10 mouse cellular contexts compared by ENCODE assay signal in the genomic region with DNA sequence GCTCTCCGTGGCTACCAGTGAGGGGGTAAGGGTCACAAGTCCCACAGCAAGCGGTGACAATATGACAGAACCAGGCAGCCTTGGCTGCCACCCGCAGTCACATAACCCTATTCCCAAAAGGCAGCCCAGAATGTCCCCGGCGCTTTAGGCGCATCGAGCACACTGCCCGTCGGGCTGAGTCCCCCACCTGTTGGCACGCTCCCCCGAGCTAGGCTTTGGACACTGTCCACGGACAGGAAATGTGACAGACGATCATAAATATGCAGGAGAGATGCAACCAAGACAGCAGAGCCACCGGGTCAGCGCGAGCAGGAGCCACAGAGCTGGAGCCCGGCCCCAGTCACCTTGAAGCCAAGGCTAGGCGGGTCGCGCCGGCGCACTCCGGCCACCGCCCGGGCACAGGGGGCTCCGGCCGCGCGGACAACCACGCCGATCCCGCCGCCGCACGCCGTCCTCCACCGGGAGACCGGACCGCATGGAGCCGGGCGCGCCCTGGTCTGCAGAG. TPM values are rescaled to one million over a fixed set of nuclear protein-coding genes. Genes with fewer than 3 reads are reported as not detected.
DNase-seq lines count a peak whose midpoint lies in the region; ATAC-seq and TF ChIP-seq lines count a peak whose summit lies in the region.
"Had no signal": no experiment of that assay in that cellular context is flagged by ENCODE, and none has a peak within 500 bp of the region (broad histone marks: within the 10 kb centered on the region; RNA-seq: fewer than 3 reads in every experiment).

No protein-coding gene starts in this region.

- DNase-seq in adrenal gland, adult 2 months = peak; percentile 26
- no peak for DNase-seq in adrenal gland, postnatal 4 days (ENCODE audit: low spot score in 2 of 2)
- peak; percentile 5 for DNase-seq in Muller cell, postnatal 12 days (ENCODE audit: inconsistent ontology term)
- DNase-seq in hindbrain, embryonic 10.5 days (ENCODE audit: low spot score) = peak; percentile 35
- peak; percentile 49 for DNase-seq in midbrain, embryonic 10.5 days (ENCODE audit: low spot score)
- DNase-seq in left cerebral cortex, postnatal 36 days (ENCODE audit: low spot score in 2 of 2) = no peak
- DNase-seq in layer of hippocampus, adult 2 months (ENCODE audit: low spot score in 2 of 2) = no peak
- DNase-seq: cerebellum, postnatal 25 days had no signal

- H3K4me1 ChIP-seq in hindbrain, embryonic 10.5 days (replicated peaks) = peaks cover 5% of the 10 kb centered on the region; the same call in 1 of the 2 replicates
- H3K4me1 ChIP-seq in midbrain, embryonic 10.5 days = peaks cover 6% of the 10 kb centered on the region

- no peaks in the 10 kb centered on the region for H3K36me3 ChIP-seq in hindbrain, embryonic 10.5 days
- no peaks in the 10 kb centered on the region for H3K36me3 ChIP-seq in midbrain, embryonic 10.5 days

- H3K4me3 ChIP-seq in hindbrain, embryonic 10.5 days = peak overlapping the region; percentile 57
- H3K4me3 ChIP-seq in midbrain, embryonic 10.5 days = peak overlapping the region; percentile 58
- no peak overlapping the region for H3K4me3 ChIP-seq in layer of hippocampus, adult 2 months
- H3K4me3 ChIP-seq: megakaryocyte, embryonic 14.5 days had no signal

- H3K27ac ChIP-seq in hindbrain, embryonic 10.5 days = no peak overlapping the region
- peak overlapping the region; percentile 43; the same call in 1 of the 2 replicates for H3K27ac ChIP-seq in midbrain, embryonic 10.5 days (replicated peaks)
- no peak overlapping the region for H3K27ac ChIP-seq in layer of hippocampus, adult 2 months

- intact Hi-C loops in left cerebral cortex, postnatal 36 days (cut with DNase I) = no loop called here

- WGBS in hindbrain, embryonic 10.5 days = 2% methylated on average over 42 of the region's 42 CpGs
- 3% methylated on average over 42 of the region's 42 CpGs for WGBS in midbrain, embryonic 10.5 days

- H3K27me3 ChIP-seq in hindbrain, embryonic 10.5 days (ENCODE audit: insufficient read depth, poor library complexity, severe bottlenecking) = peaks cover 34% of the 10 kb centered on the region
- H3K27me3 ChIP-seq in midbrain, embryonic 10.5 days (ENCODE audit: low read depth, poor library complexity, severe bottlenecking) = peaks cover 32% of the 10 kb centered on the region

- H3K9me3 ChIP-seq in hindbrain, embryonic 10.5 days = no peaks in the 10 kb centered on the region
- no peaks in the 10 kb centered on the region for H3K9me3 ChIP-seq in midbrain, embryonic 10.5 days (replicated peaks)

- TF ChIP-seq CTCF in layer of hippocampus, adult 2 months (conservative IDR thresholded peaks at IDR 0.05) = no peak

- no peak for ATAC-seq in CD4-positive, CD25-positive, alpha-beta regulatory T cell, adult 4 months

RNA-seq across cellular contexts. Expression of gene Zfp345, which starts 40.9 kb away (rescaled TPM):
- total RNA-seq in adrenal gland, adult 2 months (2021) = 1 to 10 TPM in 1 of 2 experiments, under 1 TPM in 1; 0.89 to 1.7 TPM
- not detected in 2 replicates for polyA plus RNA-seq in adrenal gland, adult 2 months (2012; rRNA removed)
- total RNA-seq in adrenal gland, postnatal 4 days (2021) = 1 to 10 TPM; 1.4 to 1.9 TPM
- polyA plus RNA-seq in hindbrain, embryonic 10.5 days (2016; fragmentation: Nextera tagmentation; extraction: Ambion mirVana) = 0.07 TPM in 1 of 2 replicates, not detected in the other
- not detected in 2 replicates for polyA plus RNA-seq in midbrain, embryonic 10.5 days (2016; fragmentation: Nextera tagmentation; extraction: Ambion mirVana)
- total RNA-seq in left cerebral cortex, postnatal 36 days (2021) = under 1 TPM; 0.14 to 0.22 TPM
- total RNA-seq in layer of hippocampus, adult 2 months (2021) = under 1 TPM in 1 of 2 experiments, not detected in 1; 0.26 TPM
- under 1 TPM; 0.86 to 0.91 TPM for polyA plus RNA-seq in CD4-positive, CD25-positive, alpha-beta regulatory T cell, adult 4 months (2017; shearing (Covaris generic))

RNA-seq across cellular contexts. Expression of gene Cst7, which starts 44.5 kb away (rescaled TPM):
- total RNA-seq in adrenal gland, adult 2 months (2021) = not detected
- 0.18 and 0.20 TPM in 2 replicates for polyA plus RNA-seq in adrenal gland, adult 2 months (2012; rRNA removed)
- under 1 TPM; 0.31 TPM for total RNA-seq in adrenal gland, postnatal 4 days (2021)
- 0.22 and 0.26 TPM in 2 replicates for polyA plus RNA-seq in hindbrain, embryonic 10.5 days (2016; fragmentation: Nextera tagmentation; extraction: Ambion mirVana)
- 0.12 and 0.19 TPM in 2 replicates for polyA plus RNA-seq in midbrain, embryonic 10.5 days (2016; fragmentation: Nextera tagmentation; extraction: Ambion mirVana)
- total RNA-seq in left cerebral cortex, postnatal 36 days (2021) = not detected
- under 1 TPM in 1 of 2 experiments, not detected in 1; 0.38 TPM for total RNA-seq in layer of hippocampus, adult 2 months (2021)
- 100 to 1,000 TPM; 234 to 255 TPM for polyA plus RNA-seq in CD4-positive, CD25-positive, alpha-beta regulatory T cell, adult 4 months (2017; shearing (Covaris generic))

Comparison
In these comparisons a context has a peak if more than half of its experiments do, and no peak if none do; other contexts are left out.
1. DNase-seq: peak in adrenal gland, adult 2 months (single experiment), Muller cell, postnatal 12 days (single experiment), hindbrain, embryonic 10.5 days (single experiment) and midbrain, embryonic 10.5 days (single experiment); none in adrenal gland, postnatal 4 days (0 of 2), left cerebral cortex, postnatal 36 days (0 of 2) and layer of hippocampus, adult 2 months (0 of 2).